Mouse (Mus musculus) heart, adult 2 months (tissue): ENCODE results near the gene Krt87.

Experiments used
- CTCF ChIP-seq: fragments of 200-600 bp; IDR thresholded peaks from 2 replicates; pipeline ENCODE4 v1.8.1; 2022; ENCODE audit warnings: antibody characterized with exemption, mild to moderate bottlenecking, moderate library complexity
- EP300 ChIP-seq: fragments of 200-500 bp; IDR thresholded peaks from 2 replicates; pipeline ENCODE4 v1.6.1; 2011; ENCODE audit warnings: low read depth, low read length, control low read depth; ENCODE audit not compliant: insufficient read depth
- POLR2A ChIP-seq: fragments of 200-500 bp; IDR thresholded peaks from 2 replicates; pipeline ENCODE4 v1.6.1; 2011; ENCODE audit warnings: mild to moderate bottlenecking, low read depth, low read length, control low read depth; ENCODE audit not compliant: insufficient read depth

GRCm38 (mm10) chr15:101396921-101397320 lies 41.7 kb downstream of the Krt87 start:
- no peak for TF ChIP-seq CTCF
- no peak for TF ChIP-seq EP300
- TF ChIP-seq POLR2A = no peak
